Mouse (Mus musculus) bone marrow macrophage, adult 2 months (primary cell): ENCODE results near the gene Taok3.

Experiments used
- CTCF ChIP-seq: IDR thresholded peaks from 2 replicates; pipeline ENCODE4 v1.5.1; 2012; ENCODE audit warnings: low read depth, mild to moderate bottlenecking, low read length, moderate library complexity
- POLR2A ChIP-seq: IDR thresholded peaks from 2 replicates; pipeline ENCODE4 v1.6.1; 2012; ENCODE audit warnings: mild to moderate bottlenecking, low read depth, low read length, borderline replicate concordance

GRCm38 (mm10) chr5:117158335-117159018 lies 38.5 kb downstream of the Taok3 start:
- TF ChIP-seq POLR2A (no peak), CTCF (no peak)
